Mouse (Mus musculus) CH12F3 (cell line): Measurements from ENCODE around the gene Igfals.

Experiments
- in situ Hi-C: fragments of 300-500 bp; cut with MboI; formaldehyde crosslinking; loops from 2 replicates; pipeline ENCODE4 v1.14.3; 2020; ENCODE audit warnings: low sequenced_read_pairs

Igfals gene

DNA sequence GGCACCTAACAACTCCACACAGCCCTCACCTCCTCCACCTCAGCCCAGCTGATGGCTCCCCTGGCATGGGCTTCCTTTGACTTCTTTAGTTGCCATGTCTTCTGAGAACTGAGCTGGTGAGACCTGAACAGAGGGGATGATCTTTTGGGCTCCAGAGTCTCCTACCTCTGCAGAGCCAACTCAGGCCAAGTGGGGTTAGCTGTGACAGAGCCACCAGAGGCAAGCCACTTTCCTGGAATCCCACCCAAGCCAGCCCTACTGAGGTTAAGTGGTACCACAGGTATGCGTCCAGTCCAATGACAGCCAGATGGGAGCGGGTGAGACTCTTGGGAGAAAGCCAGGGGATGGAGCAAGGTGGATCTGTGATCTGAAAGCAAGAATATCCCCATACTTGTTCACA is 27.5 kb downstream of the Igfals start:
- in situ Hi-C loops, result no loop called here

DNA sequence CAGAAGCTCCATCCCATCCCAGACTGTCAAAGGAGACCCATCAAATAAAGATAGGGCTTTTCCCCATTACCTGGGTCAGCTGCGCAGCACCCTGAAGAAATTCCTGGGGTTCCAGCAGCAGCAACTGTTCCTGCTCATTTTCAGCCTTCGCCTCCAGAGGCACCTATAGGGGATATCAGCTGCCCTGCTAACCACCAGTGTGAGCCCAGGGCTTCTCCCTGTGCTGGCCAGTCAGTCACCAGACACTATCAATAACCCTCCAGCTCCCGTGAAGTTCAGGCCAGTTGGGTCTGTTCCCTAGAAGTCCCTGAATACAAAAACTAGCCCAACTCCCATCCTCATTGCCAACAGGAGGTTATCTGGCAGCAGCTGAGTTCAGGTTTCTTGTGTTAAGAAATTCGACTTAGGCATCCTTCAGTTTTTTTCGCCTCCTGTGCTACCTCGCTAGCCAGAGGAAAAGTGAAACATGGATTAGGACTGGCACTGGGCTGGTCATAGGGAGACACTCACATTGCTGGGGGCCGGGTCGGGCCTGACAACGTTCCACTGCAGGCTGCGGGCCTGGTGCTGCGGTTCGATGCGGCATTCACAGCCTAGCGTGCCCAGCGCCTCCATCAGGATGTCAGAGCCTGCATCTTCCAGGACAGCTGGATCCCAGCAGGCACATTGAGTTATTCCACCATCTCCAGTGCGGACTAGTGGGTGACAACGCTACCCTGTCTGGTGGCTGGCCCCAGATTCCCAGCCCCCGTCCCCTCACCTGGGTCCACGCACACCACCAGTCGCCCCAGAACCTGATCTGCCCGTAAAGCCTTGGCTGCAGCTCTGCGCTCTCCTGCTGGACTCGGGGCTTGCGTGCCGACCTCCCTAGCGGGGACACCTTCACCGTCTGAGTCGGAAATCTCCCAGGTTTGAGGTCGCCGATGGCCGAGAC is 28.5 kb downstream of the Igfals start:
- in situ Hi-C loops, result no loop called here

DNA sequence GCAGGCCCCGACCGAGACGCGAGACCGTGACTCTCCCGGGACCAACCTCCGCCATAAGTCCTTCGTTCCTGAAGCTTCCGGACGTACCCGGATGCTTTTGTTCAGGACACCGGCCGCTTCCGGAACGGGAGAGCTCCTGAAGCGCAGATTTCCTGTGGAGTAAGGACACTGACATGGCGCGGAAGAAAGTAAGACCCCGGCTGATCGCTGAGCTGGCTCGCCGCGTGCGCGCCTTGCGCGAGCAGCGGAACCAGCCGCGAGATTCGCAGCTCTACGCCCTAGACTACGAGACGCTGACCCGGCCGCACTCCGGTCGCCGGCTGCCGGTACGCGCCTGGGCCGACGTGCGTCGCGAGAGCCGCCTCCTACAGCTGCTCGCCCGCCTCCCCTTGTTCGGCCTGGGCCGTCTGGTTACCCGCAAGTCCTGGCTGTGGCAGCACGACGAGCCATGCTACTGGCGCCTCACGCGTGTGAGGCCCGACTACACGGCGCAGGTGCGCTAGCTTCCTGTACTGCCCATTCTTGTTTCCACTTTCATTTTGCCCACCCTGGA is 29.3 kb downstream of the Igfals start, which contains the start of the genes Eme2 and Mrps34:
Gene Eme2 (minus strand): TSS at position 93 of the 553 bp plus-strand sequence.
Gene Mrps34 (plus strand): TSS at position 122 of the 553 bp plus-strand sequence.
- in situ Hi-C loops, result no loop called here

GRCm38 (mm10) chr17:24895571-24896240 is 29.9 kb downstream of the Igfals start:
- in situ Hi-C loops, result no loop called here

- in situ Hi-C loops, result no loop called here
Measured at GRCm38 (mm10) chr17:24896241-24896992, 30.6 kb downstream of the Igfals start, which contains the start of gene Nme3. Gene Nme3 (plus strand): TSS chr17:24896500.

DNA sequence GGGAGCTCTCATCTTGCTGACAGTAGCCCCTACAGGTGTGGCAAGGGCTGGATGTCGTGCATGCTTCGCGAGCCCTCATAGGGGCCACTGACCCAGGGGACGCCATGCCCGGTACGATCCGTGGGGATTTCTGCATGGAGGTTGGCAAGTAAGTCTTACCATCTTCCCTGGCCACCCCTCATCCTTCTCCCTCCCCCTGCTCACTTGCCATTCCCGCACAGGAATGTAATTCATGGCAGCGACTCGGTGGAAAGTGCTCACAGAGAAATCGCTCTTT is 31.1 kb downstream of the Igfals start:
- in situ Hi-C loops, result no loop called here

DNA sequence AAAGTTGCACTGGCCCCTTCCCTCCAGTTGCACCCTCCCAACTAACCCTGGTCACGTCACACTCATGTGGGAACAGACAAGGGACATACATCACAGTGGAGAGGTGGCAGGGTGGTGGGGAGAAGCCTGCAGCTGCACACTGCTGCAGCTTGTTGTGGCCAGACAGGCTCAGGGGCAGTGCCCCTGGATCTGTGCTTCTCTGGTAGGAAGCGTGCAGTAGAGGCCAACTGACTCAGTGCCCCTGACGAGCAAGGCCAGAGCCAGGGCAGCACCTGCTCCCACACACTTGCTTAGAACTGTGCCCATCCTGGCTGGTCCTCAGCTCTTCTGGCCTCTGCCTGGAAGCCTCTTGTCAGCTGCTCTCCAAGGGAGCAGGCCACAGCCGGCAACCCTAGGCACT is 31.8 kb downstream of the Igfals start:
- in situ Hi-C loops, result no loop called here

GRCm38 (mm10) chr17:24898041-24898854 is 32.5 kb downstream of the Igfals start:
- in situ Hi-C loops, result no loop called here

- in situ Hi-C loops, result no loop called here
Measured at GRCm38 (mm10) chr17:24899153-24899552, 33.4 kb downstream of the Igfals start.

- in situ Hi-C loops, result no loop called here
Measured at GRCm38 (mm10) chr17:24900014-24900413, 34.2 kb downstream of the Igfals start.

DNA sequence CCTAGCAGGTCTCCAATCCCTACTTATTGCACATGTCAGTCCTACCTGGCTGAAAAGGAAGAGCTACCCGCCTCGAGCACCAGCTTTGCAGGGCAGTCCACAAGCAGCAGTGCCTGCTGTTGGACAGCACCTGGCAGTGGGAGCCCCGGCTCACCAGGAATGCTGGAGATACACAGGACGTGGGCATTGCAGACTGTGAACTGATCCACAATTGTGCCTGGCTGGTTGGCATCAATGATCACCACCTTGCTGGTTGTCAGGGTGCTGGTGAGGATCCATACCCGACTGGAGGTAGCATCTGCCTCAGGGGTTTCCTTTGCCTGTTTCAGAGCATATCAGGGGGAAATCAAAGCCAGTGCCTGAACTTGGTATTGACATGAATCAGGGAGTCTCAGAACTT is 36.3 kb downstream of the Igfals start:
- in situ Hi-C loops, result no loop called here

GRCm38 (mm10) chr17:24902671-24903474 is 37.1 kb downstream of the Igfals start:
- in situ Hi-C loops, result no loop called here

DNA sequence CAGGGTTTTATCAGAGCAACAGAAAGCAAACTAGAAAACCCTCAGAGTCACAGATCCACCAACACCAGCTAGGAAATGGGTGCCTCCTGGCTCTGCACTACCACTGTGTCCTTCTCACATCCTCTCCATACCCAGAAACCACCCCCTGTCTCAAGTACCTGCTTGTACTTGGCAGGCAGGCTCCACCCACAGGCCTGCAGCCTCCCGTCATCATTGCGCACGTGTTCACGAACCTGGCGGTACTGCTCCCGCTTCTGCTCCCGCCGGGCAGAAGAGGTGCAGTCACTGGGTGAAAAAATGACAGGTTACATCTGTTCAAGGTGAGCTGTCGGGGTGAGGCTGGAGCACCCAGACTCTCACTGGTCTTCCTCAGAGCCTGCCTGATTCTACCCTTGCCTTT is 38.0 kb downstream of the Igfals start:
- in situ Hi-C loops, result no loop called here

- in situ Hi-C loops, result no loop called here
Measured at GRCm38 (mm10) chr17:24907591-24907990, 41.8 kb downstream of the Igfals start.

DNA sequence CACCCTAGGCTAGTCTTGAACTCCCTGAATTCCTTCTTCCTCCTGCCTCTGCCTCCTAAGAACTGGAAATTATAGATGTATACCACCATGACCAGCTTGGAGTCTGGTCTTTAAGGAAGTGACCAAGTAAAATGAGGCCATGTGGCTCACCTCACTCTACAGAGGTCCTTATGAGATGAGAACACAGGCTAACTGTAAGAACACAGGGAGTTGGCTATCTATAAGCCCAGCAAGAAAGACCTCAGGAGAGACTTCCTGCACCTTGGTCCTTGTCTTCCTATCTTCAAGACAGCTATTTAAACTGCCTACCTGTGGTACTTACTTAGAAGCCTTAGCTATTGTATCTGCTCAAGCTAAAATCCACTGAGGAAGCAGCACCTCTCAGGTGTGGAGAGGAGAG is 48.2 kb downstream of the Igfals start:
- in situ Hi-C loops, result no loop called here

- in situ Hi-C loops, result no loop called here
Measured at GRCm38 (mm10) chr17:24923246-24923645, 57.4 kb downstream of the Igfals start.

GRCm38 (mm10) chr17:24929506-24929905 is 63.7 kb downstream of the Igfals start:
- in situ Hi-C loops, result no loop called here
